Mouse (Mus musculus) gastrocnemius, postnatal 4 days (tissue): Measurements from ENCODE around the gene Slc25a28. TPM values are rescaled to one million over a fixed set of nuclear protein-coding genes. Genes with fewer than 3 reads are reported as not detected.

Experiments used
- DNase-seq, 2 experiments: peaks; one replicate each; pipeline ENCODE4 v3.0.0; 2021 to 2022; ENCODE audit warnings: low spot score in 2 of 2, mixed read lengths in 2 of 2
- long read RNA-seq, 2 experiments: library from polyadenylated mRNA; stranded (forward); transcript quantifications; one replicate each; pipeline ENCODE4 v2.0.0; 2021
- total RNA-seq, 2 experiments: library from RNA; stranded (reverse); gene quantifications; 2 replicates each; pipeline ENCODE4 v1.2.3; 2021

Slc25a28 gene
- total RNA-seq = 10 to 100 TPM; 20.9 to 24.8 TPM
- long read RNA-seq, experiment 1, transcript Slc25a28-201 (4 exons, 1,535 nt) = major isoform, 25 of 42 reads
- long read RNA-seq, experiment 1, partial matches to known transcripts = 2 of 42 reads
- long read RNA-seq, experiment 1, other reads (novel, unspliced or antisense) = 11 of 42 reads
- long read RNA-seq, experiment 2, transcript Slc25a28-201 (4 exons, 1,535 nt) = major isoform, 14 of 31 reads
- long read RNA-seq, experiment 2, partial matches to known transcripts = 1 of 31 reads
- long read RNA-seq, experiment 2, other reads (novel, unspliced or antisense) = 14 of 31 reads

- DNase-seq = peak; percentile 89 to 97
Observed at GRCm38 (mm10) chr19:43674730-43675524, at the start of gene Slc25a28. Slc25a28 (minus strand) TSS chr19:43674881.

- no peak for DNase-seq
Observed at GRCm38 (mm10) chr19:43724194-43724593, 49.5 kb upstream of the Slc25a28 start.

GRCm38 (mm10) chr19:43723501-43723900 lies 48.8 kb upstream of the Slc25a28 start:
- DNase-seq = no peak

- DNase-seq = no peak
Observed at GRCm38 (mm10) chr19:43722891-43723290, 48.2 kb upstream of the Slc25a28 start.

- no peak for DNase-seq
Observed at GRCm38 (mm10) chr19:43720061-43720460, 45.4 kb upstream of the Slc25a28 start.

- no peak for DNase-seq
Observed at GRCm38 (mm10) chr19:43711971-43712370, 37.3 kb upstream of the Slc25a28 start.

GRCm38 (mm10) chr19:43711159-43711916 lies 36.7 kb upstream of the Slc25a28 start:
- no peak for DNase-seq

- no peak for DNase-seq
Observed at GRCm38 (mm10) chr19:43709317-43709716, 34.6 kb upstream of the Slc25a28 start.

GRCm38 (mm10) chr19:43708206-43708605 lies 33.5 kb upstream of the Slc25a28 start:
- DNase-seq = no peak

GRCm38 (mm10) chr19:43704787-43705497 lies 30.3 kb upstream of the Slc25a28 start:
- DNase-seq = no peak

GRCm38 (mm10) chr19:43704211-43704610 lies 29.5 kb upstream of the Slc25a28 start:
- no peak for DNase-seq

- DNase-seq = no peak
Observed at GRCm38 (mm10) chr19:43699763-43700155, 25.1 kb upstream of the Slc25a28 start.

GRCm38 (mm10) chr19:43699021-43699762 lies 24.5 kb upstream of the Slc25a28 start:
- no peak for DNase-seq

- no peak for DNase-seq
Observed at GRCm38 (mm10) chr19:43697666-43698370, 23.1 kb upstream of the Slc25a28 start.

- no peak for DNase-seq
Observed at GRCm38 (mm10) chr19:43695514-43695964, 20.9 kb upstream of the Slc25a28 start.

GRCm38 (mm10) chr19:43692815-43693214 lies 18.1 kb upstream of the Slc25a28 start:
- DNase-seq = no peak

GRCm38 (mm10) chr19:43689419-43690246 lies 15.0 kb upstream of the Slc25a28 start, which contains the start of gene Entpd7:
Entpd7 (plus strand) TSS chr19:43689672.
- DNase-seq = peak; percentile 83 to 92

- no peak for DNase-seq
Observed at GRCm38 (mm10) chr19:43681541-43681940, 6.9 kb upstream of the Slc25a28 start.
